Comparison of ENCODE assay signal across 8 mouse cellular contexts in genomic region chr15:96684132-96684830, GRCm38 (mm10). TPM values are rescaled to one million over a fixed set of nuclear protein-coding genes. Genes with fewer than 3 reads are reported as not detected.
DNase-seq lines count a peak whose midpoint lies in the region; ATAC-seq lines count a peak whose summit lies in the region.

No protein-coding gene starts in this region.

- peak; percentile 41 for DNase-seq in gastrocnemius, postnatal 10 days
- DNase-seq in gastrocnemius, postnatal 25 days, result no peak
- peak; percentile 56 for DNase-seq in CD4-positive helper T cell, adult 2 months (ENCODE audit: low read depth, low spot score)
- DNase-seq in spleen, postnatal 14 days (ENCODE audit: low spot score in 2 of 2), result no peak
- DNase-seq in urinary bladder, postnatal 10 days (ENCODE audit: low spot score), result no peak

- peak overlapping the region; percentile 15; the same call in 1 of the 2 replicates for H3K4me2 ChIP-seq in kidney, embryonic 15.5 days

- no peaks in the 10 kb centered on the region for H3K9me3 ChIP-seq in kidney, embryonic 15.5 days (replicated peaks)

- H3K27ac ChIP-seq in kidney, embryonic 15.5 days, result no peak overlapping the region

- ATAC-seq in common myeloid progenitor, adult 5-6 weeks (replicated peaks; ENCODE audit: low read depth, poor library complexity, severe bottlenecking), result peak; percentile 64
- no peak; the same call in 1 of the 2 replicates for ATAC-seq in kidney, embryonic 15.5 days (replicated peaks; ENCODE audit: low FRiP score)
- ATAC-seq in megakaryocyte progenitor cell, adult 5-6 weeks (replicated peaks; ENCODE audit: poor library complexity), result peak; percentile 56

- 40% methylated on average over 11 of the region's 11 CpGs for WGBS in kidney, embryonic 15.5 days

- no peak overlapping the region for H3K9ac ChIP-seq in kidney, embryonic 15.5 days

- H3K4me3 ChIP-seq in kidney, embryonic 15.5 days (replicated peaks), result no peak overlapping the region

- H3K27me3 ChIP-seq in kidney, embryonic 15.5 days, result 0 out of 2 replicates have a peak, but pooled peaks cover 5% of the 10 kb centered on the region

- peaks cover 8% of the 10 kb centered on the region; the same call in 1 of the 2 replicates for H3K4me1 ChIP-seq in kidney, embryonic 15.5 days

- H3K36me3 ChIP-seq in kidney, embryonic 15.5 days, result peaks cover 24% of the 10 kb centered on the region

RNA-seq across cellular contexts. Expression of gene Slc38a2, which starts 15.2 kb away (rescaled TPM):
- 10 to 100 TPM; 80.2 to 88.9 TPM for total RNA-seq in gastrocnemius, postnatal 10 days (2021)
- total RNA-seq in gastrocnemius, postnatal 25 days (2021), result 100 to 1,000 TPM in 1 of 2 experiments, 10 to 100 TPM in 1; 73.8 to 112 TPM
- 85.6 and 103 TPM in 2 replicates for total RNA-seq in common myeloid progenitor, adult 5-6 weeks (2017)
- 134 and 138 TPM in 2 replicates for polyA plus RNA-seq in kidney, embryonic 15.5 days (2015; fragmentation: Nextera tagmentation; extraction: Ambion mirVana)
- 149 and 157 TPM in 2 replicates for total RNA-seq in megakaryocyte progenitor cell, adult 5-6 weeks (2015)
- 70.7 and 73.4 TPM in 2 replicates for total RNA-seq in megakaryocyte progenitor cell, adult 5-6 weeks (2017)

RNA-seq across cellular contexts. Expression of gene Slc38a1, which starts 41.6 kb away (rescaled TPM):
- 1 to 10 TPM; 6.9 to 9.3 TPM for total RNA-seq in gastrocnemius, postnatal 10 days (2021)
- total RNA-seq in gastrocnemius, postnatal 25 days (2021), result 1 to 10 TPM; 1.4 to 2.2 TPM
- 74.6 and 85.3 TPM in 2 replicates for total RNA-seq in common myeloid progenitor, adult 5-6 weeks (2017)
- polyA plus RNA-seq in kidney, embryonic 15.5 days (2015; fragmentation: Nextera tagmentation; extraction: Ambion mirVana), result 69.9 and 74.8 TPM in 2 replicates
- total RNA-seq in megakaryocyte progenitor cell, adult 5-6 weeks (2015), result 94.0 and 107 TPM in 2 replicates
- 53.2 and 63.8 TPM in 2 replicates for total RNA-seq in megakaryocyte progenitor cell, adult 5-6 weeks (2017)

Comparison
In these comparisons a context has a peak if more than half of its experiments do, and no peak if none do; other contexts are left out.
1. DNase-seq: peak in gastrocnemius, postnatal 10 days (single experiment) and CD4-positive helper T cell, adult 2 months (single experiment); none in gastrocnemius, postnatal 25 days (single experiment), spleen, postnatal 14 days (0 of 2) and urinary bladder, postnatal 10 days (single experiment).